Mouse (Mus musculus) mesoderm, embryonic 11.5 days (tissue): ENCODE data around the gene Hsf5.
A peak's percentile ranks its signal among the peaks of the same experiment; 100 is the strongest.

Source experiments
- DNase-seq: peaks from one replicate; pipeline ENCODE4 v3.0.0-alpha.2; 2012; ENCODE audit warnings: low read depth, low spot score

Hsf5 gene

DNA sequence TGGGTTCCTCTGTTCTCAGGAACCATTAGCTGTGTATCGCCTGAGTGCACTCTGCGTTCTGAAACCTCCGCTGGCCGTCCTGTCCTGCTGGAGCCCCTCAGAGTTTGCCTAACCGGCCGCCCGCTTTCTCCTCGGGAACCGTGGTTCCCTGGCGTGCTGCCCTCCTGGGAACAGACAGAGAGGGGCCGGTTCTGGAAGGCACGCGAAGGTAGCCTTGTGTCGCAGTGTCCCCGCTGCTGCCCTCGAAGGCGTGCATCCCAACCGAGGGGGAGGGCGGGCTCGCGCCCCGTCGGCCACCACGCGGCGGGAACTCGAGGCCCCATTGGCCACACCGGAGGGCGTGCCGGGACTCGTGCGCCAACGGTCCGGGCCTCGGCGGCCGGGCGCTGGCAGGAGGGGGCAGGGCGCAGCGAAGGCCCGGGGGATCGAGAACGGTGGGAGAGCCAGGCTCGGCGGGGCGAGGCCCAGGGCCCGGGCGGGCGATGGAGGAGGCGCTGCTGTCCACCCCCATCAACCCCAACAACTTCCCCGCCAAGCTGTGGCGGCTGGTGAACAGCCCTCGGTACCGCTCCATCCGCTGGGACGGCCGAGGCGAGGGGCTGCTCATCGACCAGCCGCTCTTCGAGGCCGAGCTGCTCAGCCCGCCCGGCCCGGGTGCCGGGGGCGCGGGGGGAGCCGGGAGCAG lies at the start of gene Hsf5:
TSS of gene Hsf5 (plus strand) at position 375 of the 685 bp plus-strand sequence.
- no peak for DNase-seq

DNA sequence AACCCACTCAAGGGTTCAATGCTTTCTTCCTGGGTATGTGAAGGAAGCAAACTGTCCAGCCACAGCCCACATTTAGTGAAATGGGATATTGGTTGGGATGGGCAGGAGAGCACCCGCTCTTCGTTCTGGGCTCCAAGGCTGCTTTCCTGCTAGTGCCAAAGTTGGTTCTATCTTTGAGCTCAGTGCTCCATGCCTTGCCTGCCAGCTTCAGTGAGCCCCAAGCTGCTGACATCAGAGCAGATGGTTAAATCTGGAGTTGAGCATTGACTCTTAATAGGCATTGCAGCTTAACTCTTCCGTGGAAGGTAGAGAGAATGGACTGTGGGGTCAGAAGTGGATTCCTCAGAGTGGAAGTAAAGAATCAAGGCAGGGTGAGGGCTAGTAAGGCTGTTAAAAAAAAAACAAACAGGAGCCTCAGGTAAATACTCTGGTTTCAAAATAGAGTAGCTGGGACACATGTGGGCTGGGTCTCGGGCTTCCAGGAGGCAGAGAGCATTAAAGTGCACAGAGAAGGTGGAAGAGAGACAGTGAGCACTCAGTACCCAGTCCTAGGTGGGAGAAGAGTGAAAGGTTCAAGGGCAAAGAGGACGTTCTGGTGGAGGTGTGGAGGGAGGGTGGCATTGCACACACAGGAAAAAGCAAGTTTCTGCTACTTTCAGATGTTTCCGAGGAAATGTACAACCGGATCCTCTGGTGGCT lies 48.6 kb upstream of the Hsf5 start, which contains the start of gene Sept4:
TSS of gene Sept4 (plus strand) at position 649 of the 699 bp plus-strand sequence.
- DNase-seq: no peak

DNA sequence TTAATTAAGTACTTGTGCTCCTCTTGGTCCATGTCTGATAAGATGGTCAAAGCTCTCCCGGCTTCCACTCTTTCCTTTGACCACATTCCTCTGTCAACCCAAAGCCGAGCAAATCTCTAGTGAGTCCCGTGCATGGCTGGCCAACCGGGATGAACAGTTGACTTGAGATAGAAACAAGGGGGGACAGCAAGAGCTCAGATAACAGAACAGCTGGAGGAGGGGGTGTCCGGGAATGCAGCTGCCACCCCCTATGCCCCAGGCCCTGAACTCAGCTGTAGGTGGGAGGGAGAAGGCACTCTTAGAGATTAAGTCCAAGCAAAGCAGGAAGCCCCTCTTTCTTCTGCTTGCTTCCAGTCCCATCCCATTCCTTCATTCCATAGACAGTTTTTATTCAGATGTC lies 46.2 kb upstream of the Hsf5 start:
- no peak for DNase-seq

DNA sequence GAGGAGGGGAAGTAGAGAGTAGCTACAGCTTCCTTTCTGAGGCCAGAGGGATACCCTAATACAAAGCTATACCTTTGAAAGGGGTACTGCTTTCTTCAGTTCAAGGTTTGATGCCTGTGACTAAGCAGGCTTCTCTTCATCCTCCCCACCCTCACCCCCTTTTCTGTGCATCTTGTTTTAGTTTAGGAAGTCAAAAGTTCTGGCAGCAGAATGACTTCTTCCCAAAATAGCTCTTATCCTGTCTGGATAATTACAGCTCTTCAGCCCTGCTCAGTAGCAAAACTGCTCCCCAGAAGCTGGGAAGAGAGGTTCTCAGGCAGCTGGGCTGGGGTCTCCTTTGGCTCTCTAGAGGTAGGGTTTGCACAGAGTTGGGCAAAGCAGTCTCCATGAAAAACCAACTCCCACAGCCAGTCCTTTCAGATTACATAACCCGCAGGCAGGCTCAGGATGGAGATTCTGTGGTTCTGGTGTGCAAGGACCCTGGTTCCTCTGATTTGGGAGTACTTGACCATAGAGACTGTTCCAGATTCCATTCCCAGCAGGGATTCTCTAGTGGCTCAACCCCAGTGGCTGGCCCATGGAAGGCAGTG lies 45.5 kb upstream of the Hsf5 start:
- DNase-seq: no peak

DNA sequence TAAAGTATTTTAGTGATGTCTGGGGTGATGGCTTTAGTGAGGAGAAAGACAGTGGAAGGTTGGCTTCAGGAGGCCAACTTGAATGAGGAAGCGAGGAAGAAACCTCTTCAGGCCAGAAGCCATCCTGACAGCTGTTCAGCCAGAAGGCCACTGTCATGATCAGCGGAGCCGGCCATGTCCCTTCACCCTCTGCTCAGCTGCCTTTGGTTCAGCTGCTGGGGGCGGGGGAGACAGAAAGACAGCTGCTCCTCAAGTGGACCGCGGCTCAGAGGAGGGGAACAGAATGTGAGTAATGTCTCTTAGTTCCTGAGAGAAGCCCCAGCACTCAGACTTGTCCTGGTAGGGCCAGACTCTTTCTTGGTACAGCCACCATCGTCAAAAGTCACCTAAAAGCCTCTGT lies 43.2 kb upstream of the Hsf5 start:
- no peak for DNase-seq

DNA sequence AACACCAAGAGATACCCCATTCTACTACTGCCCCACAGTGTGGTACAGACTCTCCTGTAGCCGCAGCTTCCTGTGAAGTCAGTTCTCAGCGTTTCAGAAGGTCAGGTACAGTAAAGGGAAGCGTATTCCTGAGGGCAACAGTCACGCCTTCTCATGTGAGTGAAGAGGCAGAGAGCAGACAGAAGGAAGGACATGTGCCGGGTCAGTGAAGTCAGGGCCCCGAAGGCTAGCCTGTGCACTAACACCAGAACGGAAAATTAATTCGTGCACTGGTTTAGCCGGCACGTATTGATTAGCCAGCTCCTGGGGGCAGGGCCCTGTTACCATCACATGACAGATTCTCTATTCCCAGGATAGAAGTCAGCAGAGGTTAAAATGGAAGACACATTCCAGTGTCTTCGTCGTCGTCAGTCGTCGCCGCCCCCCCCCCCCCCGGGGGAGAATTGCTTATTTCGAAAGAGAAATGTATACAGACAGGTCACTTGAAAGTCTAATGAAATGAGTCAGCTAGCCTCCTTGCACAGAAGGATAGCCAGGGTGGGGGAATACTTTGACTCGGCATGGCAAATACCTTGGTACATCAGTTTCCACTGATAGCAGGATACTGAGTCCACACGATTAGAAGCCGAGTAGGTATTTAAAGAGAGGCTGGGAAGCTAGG lies 42.3 kb upstream of the Hsf5 start:
- no peak for DNase-seq

DNA sequence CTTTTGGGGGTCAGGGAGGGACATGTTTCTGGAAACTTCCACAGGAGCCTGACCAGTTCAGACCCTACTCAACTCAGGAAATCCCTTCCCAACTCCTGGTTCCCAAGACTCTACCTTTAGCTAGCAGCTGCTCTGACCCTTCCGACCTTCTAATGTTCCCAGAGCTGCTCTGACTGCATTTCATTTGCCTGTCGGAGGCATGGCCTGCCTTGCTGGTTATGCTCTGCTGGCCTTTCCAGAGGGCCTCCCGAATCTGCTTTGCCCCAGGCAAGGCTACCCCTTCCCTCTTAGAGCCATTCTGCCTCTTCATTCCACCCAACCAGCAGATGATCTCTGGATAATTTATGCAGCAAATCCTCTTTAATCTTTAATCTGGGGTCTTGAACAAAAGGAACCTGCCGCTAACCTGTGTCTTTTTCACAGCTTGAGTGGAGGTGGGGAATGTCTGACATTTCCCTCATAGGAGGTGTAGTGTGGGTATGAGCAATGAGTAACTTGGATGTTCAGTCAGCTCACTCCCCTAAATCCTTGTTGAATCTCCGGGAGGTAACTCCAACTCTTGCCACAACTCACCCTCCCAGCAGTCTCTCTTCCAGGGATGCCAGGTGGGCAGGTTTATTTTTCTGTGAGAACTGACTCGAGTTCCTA lies 39.2 kb upstream of the Hsf5 start:
- no peak for DNase-seq

DNA sequence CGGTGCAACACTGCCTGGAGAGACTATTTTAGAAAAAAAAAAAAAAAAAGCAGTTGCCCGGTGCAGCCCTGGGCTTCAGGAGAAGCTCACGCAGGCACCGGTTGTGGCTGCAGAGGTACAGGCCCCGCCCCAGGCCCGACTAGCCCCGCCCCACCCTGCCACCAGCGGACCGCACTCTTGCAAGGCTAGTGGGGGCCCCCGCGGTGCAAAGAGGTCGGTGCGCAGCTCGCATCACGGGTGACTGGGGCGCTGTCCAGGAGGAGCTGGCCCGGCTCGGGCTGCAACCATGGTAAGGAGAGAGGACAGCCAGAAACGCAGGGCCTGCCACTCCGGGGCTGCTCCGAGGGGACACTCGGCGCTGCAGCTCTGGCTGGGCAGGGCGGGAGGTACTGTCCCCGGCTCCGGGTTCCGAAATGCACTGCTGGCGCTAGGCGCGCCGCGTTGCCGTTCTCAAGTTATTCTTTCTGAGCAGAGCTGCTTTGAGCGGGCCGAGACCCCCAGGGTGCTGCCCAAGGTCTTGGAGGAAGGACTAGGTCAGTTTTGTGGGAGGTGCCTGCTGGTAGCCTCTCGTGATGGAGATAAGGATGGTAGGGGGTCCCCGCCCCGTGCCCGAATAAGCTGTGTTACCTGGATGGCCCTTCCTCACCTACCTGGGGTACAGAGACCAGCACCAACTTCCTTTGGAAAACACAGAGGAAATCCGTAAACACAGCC lies 38.6 kb upstream of the Hsf5 start:
- peak; percentile 39 for DNase-seq

DNA sequence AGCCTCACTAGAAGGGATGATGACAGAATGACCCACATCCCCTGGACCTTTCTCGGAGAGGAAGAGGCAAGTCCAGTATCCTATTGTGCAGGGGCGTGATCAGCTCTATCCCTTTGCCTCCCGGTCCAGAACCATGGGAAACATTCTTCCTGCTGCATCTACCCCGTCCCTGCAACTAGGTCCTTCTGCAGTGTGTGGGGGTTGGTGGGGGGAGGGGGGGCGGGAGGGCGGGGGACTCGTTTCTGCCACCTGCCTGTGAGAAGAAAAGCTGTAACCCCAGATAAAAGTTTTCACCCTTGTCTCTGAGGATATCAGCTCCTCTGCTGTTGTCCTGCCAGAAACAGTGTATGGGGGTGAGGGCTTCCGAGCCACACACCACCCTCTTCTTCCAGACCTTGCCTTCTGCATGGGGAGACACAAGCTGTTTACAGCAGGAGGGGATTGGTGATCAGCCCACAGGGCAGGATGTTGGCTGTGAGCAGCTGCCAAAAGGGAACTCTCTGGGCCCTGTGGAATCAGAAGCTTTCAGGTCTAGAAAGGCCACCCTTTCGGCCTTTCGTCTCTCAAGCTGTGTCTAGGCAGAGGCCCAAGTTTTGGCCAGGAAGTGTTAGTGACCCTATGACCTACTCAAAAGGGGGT lies 37.9 kb upstream of the Hsf5 start:
- no peak for DNase-seq

DNA sequence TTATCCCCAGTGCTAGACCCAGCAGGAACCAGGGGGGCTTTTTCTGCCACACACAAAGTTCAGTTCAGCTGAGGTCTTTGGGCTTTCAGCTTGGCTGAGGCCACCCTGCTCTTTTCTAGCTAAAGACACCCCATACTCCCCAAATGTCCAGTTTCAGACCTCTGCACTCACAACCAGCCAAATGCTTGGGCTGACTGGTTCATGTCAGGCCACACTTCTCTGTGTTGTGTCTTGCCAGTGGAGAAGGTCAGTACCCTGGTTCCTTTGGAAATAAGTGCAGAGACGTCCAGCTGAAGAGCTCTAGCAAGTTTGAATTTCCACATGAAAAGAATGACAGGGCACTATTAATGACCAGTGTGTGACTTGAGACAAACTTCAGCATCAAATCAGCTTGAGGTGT lies 37.3 kb upstream of the Hsf5 start:
- no peak for DNase-seq

DNA sequence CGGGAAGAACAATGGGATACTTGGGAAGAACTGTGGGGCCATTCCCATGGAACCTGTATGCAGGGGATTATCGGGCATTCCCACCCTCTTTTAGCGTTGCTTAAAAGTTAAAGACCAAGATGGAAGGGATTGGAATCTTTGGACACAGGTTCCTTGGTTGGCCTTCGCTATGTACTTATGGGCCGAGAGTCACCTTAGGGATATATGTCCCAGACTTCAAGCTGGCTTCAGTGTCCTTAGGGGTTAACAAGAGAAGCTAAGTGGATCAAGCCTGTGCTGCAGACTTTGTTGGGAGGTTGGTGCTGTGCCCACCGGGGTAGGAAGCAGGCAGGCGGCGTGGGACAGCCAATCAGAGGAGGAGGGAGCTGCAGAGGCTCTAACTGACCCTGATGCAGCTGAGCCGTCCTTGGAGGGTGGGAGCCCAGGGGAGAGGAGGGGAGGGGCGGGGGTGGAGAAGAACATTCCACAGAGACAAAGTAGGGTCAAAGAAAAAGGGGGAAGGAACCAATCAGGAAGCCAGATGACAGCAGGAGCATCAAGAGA lies 36.4 kb upstream of the Hsf5 start:
- DNase-seq: no peak

DNA sequence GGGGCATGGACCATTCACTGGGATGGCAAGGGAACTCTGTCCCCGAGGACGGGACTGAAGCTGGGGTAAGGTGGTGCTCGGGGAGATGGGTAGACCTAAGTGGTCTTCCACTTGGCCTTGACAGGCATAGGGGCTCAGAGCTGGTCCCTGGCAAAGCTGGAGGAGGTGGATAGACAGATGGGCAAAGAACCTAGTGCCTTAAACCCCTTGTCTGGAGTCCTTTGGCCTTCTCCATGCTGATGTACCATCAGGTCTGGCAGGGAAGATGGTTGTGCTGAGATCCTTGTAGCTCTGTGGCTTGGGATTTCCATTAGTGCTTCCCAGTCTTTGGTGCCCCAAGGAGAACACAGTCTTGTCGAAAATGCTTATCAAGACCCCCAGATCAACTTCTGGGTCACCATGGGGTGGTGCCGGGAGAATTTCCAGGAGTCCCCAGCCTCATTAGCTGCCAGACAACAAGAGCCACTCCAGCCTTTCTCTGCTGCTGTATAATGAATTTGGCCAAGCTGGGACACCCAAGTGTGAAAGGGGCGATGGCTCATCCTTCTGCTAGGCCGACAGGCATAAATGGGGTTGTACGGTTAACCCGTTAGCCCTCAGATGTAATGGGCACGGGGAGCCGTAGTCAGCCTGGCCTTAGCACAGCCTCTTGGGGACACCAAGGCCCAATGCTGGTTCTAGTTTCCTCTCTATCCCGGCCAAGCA lies 35.7 kb upstream of the Hsf5 start:
- DNase-seq: no peak

DNA sequence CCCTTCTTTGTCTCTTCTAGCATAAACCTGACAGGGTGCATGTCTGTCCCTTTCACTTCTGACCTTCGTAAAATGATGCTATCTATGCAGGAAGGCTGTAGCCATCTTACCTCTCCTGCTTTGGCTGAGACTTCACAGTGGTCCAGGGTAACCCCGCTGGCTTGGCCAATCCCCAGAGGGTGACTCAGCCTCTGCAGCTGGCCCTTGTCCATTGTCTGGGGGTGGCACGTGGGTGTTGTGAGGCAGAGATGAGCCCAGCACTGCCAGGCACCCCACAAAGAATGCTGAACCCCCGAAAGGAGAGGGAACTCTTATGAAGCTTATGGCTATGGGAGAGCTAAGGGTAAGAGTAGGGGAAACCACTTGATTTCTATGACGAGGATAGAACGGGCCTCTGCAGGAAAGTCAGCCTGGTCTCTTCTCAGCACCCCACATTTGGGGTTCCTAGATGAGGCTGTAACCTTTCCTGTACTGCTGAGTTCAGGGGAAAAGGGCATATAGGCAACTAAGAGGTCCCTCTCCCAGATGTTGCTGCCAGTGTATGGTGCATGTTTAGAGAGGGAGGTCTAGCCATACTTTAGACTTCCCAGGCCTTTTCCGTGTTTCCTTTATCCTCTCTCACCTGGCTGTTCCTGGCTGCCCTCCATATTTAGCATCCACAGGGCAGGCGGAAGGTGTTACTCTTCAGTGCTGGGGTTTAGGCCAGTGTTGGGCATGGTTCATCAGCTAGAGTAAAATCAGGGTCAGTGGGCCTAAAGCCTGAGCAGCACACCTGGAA lies 34.8 kb upstream of the Hsf5 start:
- DNase-seq: no peak

DNA sequence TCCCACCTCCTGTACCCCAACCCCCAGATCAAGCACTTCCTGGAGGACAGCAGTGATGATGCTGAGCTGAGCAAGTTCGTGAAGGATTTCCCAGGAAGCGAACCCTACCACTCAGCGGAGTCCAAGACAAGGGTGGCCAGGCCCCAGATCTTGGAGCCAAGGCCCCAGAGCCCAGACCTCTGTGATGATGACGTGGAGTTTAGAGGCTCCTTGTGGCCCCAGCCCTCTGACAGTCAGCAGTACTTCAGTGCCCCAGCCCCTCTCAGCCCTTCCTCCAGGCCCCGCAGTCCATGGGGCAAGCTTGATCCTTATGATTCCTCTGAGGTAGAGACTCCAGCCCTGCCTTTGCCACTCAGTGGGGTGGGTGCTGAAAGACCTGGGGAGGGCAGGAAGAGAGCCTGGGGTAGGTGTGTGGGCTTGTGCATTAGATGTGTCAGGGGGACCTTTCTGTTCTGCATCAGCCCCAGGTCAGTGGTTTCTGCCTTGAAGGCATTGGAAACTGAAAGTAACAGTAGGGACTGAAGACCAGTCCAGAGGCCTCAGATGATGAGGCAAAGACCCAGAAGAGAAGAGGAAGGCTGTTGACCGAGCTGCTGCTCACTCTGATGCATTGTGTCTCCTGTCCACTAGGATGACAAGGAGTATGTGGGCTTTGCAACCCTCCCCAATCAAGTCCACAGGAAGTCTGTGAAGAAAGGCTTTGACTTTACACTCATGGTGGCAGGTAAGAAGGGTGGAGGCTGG lies 33.5 kb upstream of the Hsf5 start:
- no peak for DNase-seq

DNA sequence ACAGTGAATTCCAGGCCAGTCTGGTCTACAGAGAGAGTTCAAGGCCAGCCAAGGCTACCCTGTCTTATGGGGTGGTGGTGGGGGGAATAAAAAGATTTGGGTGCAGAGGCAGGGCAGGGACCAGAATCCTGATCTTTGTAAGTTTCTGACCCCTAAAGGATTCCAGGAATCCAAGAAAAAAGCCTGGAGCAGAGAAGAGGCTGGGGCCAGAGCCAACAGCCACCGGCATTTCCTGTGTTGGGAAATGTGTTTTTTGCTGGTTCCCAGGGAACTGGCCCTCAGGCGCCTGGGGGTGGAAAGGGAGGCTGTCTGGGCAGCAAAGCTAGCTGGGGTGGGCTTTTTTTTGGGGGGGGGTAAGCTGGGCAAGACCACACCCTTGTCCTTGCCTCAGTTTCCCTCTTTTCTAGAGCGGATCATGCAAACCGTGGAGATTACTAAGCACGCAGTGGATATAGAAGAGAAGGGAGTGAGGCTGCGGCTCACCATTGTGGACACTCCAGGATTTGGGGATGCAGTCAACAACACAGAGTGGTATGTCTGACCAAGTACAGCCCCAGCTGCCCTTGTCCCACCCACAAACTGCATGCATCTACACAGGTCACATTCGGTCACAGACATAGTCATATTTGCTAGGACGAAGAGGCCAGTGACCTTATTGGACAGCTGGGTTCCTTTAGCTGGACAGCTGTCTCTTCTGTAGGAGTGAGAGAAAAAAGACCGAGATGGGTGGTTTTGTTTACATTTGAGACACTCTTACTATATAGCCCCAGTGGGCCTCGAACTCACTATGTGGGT lies 32.1 kb upstream of the Hsf5 start:
- no peak for DNase-seq

DNA sequence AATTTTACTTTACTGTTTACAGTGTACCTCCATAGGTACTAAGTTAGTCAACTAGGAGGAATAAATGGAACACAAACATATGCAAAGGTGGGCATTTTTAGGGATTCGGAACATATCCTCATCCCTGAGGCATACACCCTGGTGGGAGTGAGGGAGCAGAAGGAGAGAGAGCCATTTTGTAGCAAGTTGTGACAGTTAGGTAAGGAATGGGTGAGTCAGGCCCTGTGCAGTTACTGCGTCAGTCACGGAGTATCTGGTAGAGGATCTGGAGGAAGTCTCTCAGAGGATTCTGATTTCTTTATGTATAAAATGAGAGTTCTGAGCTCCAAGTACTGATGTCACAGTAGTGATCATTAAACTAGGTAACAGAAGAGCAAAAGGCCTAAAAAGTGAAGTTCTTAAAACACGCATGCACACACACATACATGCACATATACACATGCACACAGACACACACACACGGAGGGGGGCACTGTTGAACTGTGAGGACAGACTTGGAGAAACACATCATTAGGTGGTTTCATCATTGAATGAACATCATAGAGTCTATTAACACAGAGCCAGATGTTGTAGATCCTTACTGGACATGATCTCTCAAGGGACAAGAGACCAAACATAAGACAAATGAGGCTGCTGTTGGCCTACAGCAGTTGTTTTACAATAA lies 29.6 kb upstream of the Hsf5 start:
- DNase-seq: no peak

DNA sequence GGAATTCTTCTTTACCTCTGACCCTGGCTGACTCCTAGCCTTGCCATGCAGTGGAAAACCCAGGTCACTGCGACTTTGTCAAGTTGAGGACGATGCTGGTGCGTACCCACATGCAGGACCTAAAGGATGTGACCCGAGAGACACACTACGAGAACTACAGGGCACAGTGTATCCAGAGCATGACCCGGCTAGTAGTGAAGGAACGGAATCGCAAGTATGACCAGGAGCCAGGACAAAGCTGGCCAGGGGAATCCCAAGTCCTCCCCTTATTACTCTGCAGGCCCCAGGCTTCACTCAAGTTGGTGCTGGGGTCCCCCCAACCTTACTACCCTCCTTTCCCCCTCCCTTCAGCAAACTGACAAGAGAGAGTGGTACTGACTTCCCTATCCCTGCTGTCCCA lies 27.4 kb upstream of the Hsf5 start:
- no peak for DNase-seq
